Mouse (Mus musculus): Measurements from ENCODE around the gene Sapcd1.
"Not testable (repeated sequence)": the region's sequence is repeated elsewhere in the genome, so short reads cannot be mapped to it uniquely, and the experiment has no call there.

Sapcd1 gene

DNA sequence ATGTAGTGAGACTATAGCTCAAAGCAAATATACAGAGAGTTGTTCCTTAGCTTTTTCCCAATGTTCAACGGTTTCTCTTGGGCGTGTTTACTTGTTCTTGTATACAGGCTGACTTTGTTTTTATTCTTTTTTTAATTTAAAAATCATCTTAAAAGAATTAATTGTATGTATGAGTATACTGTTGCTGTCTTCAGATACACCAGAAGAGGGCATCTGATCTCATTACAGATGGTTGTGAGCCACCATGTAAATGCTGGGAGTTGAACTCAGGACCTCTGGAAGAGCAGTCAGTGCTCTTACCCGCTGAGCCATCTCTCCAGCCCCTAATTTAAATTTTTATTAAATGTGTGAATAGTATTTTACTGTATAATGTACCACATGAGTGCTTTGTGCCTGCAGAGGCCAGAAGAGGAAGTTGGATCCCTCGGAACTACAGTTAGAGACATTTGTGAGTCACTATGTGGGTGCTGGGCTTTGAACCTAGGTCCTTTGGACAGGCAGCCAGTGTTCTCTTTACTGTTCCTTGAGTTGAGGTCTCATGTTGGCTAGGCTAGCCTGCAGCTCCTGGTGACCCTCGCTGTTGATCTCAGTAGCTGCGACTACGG lies 20.3 kb downstream of the Sapcd1 start:
- no peak for DNase-seq (ENCODE audit: low read depth)

DNA sequence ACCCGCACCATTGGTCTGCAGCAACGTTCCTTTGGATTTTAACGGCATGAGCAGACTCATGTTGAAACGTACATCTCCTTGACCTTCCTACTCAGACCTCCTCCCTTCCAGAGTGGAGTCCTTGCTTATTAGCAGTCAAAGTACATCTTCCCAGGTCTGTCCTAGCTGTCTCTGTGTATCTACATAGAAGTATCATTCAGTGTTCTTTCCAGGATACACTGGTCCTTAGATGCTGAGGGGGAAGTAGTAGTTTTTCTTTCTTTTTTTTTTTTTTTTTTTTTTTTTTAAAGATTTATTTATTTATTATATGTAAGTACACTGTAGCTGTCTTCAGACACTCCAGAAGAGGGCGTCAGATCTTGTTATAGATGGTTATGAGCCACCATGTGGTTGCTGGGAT lies 21.9 kb downstream of the Sapcd1 start:
- not testable (repeated sequence) for DNase-seq (ENCODE audit: low read depth)

DNA sequence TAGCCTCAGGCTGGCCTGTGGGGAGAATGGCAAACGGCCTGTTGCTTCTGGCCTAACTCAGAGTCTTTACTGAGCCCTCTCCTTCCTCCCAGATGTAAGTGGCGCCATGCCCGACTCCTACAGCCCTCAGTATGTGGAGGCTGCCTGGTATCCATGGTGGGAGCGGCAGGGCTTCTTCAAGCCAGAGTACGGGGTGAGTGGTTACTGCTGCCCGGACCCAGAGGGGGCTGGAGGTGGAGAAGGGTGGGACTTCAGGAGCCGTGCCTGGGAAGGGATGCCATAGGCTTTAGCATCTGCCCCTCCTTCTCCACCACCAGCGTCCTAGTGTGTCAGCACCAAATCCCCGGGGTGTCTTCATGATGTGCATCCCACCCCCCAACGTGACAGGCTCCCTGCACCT lies 22.7 kb downstream of the Sapcd1 start:
- DNase-seq (ENCODE audit: low read depth): no peak

DNA sequence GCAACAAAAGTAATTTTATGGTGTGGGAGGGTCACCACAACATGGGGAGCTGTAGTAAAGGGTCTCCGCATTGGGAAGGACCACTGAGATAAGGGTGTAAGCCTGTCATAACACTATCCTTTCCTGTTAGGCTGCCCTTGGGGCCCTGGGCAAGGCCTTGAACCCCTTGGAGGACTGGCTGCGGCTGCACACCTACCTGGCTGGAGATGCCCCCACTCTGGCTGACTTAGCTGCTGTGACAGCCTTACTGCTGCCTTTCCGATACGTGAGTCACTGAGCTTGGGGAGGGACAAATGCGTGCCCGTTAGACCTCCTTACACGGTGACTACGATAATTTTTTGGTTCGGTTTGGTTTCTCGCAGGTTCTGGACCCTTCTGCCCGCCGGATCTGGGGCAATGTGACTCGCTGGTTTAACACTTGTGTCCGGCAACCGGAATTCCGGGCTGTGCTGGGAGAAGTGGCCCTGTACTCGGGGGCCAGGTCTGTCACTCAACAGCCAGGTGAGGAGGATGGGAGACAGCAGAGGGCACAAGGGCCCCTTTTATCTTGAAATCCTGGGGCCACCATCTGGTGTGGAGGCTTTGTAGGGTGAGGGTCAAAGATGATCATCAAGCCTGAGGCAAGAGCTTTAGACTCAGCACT lies 23.6 kb downstream of the Sapcd1 start:
- no peak for DNase-seq (ENCODE audit: low read depth)

DNA sequence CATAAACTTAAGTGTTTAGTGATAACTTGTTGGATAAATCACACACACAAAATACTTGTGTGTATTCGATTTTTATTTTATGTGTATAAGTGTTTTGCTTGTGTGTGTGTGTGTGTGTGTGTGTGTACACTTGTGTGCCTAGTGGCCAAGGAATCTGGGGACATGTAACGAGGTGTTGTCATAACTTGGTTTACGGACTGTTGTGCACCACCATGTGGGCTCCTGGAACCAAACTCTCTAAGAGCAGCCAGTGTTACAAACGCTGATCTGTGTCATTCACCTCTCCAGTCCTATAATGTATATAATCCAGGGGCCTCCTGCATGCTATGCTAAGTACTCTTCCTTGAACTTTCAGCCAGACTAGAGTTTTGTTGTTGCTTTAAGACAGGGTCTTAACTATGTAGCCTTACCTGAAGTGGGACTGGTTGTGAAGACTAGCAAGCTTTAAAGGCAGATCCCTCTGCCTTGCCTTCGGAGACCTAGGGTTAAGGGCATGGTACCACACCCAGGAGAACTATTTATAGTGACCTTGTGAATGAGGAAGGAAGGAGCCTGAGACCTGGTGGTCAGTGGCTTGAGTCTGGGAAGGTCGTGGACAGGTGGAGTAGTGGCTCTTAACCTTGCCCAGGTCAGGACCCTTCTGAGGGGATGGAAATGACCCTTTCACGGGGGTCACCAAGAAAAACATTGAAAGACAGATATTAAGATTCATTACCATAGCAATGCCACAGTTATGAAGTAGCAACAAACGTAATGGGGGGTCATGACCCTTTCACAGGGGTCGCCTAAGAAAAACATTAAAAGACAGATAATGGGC lies 24.6 kb downstream of the Sapcd1 start:
- DNase-seq (ENCODE audit: low read depth): no peak

DNA sequence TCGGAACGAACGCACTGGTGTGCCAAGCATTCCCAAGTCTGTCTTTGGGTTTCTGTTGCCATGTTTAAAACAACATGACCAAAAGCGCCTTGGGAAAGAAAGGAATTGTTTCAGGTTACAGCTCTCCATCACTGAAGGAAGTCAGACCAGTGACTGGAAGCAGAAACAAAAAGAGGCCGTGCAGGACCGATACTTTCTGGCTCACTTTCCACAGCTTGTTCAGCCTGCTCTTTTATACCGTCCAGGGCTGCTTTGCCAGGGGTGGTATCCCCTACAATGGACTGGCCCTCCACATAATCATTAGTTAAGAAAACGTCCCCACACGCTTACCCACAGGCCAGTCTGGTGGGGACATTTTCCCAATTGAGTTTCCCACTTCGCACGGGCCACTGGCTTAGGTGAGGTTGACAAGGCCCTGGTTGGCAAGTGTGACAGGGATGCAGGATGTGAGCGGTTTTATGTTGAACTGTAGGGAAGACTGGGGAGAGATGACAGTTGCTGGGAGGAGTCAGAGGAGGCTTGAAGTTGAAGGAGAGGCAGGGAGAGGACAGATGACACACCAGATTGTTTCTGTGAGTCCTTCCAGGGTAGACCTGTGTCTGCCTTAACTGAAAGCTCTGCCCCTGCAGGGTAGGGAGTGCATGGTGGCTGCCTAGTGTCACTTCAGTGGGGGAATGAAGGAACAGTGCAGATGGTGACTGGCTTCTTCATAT lies 25.5 kb downstream of the Sapcd1 start:
- peak; percentile 55 for DNase-seq (ENCODE audit: low read depth)

DNA sequence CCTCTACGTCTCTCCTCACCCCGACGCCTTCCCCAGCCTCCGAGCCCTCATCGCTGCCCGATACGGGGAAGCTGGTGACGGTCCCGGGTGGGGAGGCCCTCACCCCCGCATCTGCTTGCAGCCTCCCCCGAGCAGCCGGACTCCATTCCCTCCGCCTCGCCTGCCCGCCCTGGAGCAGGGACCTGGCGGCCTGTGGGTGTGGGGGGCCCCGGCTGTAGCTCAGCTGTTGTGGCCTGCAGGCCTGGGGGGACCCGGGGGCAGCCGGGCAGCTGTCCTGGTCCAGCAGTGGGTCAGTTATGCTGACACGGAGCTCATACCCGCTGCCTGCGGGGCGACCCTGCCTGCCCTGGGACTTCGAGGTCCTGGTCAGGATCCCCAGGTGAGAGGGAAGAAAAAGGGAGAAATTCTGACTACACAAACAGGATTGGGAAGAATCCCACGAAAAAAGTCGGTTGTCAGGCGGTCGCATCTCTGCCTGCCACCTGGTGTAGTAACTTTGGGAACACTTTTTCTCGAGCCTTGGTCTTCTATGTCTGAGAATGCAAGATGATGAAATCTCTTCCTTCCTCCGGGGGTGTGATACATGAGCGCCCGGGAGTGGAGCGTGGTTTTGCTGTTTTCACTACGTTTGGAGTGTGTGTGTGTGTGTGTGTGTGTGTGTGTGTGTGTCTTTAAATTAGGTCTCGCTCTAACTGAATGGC lies 26.2 kb downstream of the Sapcd1 start:
- no peak for DNase-seq (ENCODE audit: low read depth)

DNA sequence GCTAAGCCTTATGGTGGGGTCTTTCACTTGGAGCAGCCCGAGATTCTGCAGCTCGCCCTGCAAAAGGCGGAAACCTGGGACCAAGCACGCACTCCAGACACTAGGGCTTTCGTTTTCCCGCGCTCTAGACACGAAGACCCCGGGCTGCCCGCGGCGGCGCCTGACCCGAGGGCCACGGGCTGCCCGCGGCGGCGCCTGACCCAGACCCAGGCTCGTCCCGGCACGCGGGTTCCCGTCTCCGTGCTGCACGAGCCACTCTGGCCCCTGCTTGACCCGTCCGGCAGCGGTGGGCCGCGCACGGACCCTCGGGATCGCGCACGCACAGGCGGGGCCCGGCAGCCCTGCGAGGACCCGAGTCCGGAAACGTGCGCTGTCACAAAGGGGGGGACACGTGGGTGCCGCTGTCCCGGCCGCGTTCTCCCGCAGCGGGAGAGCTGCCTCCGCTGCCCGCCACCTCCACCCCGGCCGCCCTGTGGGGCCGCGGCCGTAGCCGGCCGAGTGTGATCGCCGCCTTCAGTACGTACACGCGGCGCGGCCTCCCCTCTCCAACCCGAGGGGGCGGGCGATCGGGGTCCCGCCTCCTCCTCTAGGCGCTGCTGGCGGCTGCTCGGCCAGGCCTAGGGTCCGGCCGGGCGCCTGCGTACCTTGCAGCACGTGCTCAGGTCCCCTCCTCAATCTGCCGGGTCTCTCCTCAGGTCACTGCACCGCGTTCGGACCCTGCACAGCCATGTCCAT lies 26.9 kb downstream of the Sapcd1 start, which contains the start of gene Vars:
Vars (plus strand) TSS at position 271 of the 735 bp plus-strand sequence.
- peak; percentile 68 for DNase-seq (ENCODE audit: low read depth)

DNA sequence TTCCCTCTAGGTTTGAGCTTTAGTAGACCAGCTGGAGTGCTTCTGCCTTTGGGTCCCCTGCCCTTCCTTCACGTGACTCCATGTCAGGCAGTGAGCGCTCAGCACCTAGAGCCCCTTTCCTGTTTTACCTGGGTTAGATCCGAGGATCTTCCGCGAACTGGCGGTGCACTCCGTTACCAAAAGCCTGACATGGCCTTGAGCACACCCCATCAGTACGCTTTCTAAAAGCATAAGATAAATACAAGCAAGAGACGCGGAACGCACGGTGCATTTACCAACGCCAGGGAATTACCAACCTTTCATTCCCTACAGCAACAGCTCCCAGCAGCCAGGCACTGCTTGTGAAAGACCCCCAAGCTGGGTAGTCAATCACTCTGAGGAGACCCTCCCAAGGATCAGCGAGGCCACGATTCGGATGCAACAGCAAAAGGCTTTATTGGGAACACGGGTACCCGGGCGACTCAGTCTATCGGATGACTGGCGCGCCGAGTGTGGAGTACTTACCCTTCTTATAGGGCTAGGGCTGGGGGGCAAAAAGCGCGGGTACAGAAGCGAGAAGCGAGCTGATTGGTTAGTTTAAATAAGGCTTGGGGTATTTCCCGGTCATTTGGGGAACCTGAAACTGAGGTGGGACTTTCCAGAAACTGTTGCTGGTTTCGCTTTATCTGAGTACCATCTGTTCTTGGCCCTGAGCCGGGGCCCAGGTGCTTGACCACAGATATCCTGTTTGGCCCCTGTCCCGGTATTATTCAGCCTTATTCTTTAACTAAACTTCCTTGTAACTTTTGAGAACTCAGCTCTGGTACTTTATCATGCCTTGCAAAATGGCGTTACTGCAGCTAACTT lies 27.7 kb downstream of the Sapcd1 start:
- DNase-seq (ENCODE audit: low read depth): not testable (repeated sequence)

DNA sequence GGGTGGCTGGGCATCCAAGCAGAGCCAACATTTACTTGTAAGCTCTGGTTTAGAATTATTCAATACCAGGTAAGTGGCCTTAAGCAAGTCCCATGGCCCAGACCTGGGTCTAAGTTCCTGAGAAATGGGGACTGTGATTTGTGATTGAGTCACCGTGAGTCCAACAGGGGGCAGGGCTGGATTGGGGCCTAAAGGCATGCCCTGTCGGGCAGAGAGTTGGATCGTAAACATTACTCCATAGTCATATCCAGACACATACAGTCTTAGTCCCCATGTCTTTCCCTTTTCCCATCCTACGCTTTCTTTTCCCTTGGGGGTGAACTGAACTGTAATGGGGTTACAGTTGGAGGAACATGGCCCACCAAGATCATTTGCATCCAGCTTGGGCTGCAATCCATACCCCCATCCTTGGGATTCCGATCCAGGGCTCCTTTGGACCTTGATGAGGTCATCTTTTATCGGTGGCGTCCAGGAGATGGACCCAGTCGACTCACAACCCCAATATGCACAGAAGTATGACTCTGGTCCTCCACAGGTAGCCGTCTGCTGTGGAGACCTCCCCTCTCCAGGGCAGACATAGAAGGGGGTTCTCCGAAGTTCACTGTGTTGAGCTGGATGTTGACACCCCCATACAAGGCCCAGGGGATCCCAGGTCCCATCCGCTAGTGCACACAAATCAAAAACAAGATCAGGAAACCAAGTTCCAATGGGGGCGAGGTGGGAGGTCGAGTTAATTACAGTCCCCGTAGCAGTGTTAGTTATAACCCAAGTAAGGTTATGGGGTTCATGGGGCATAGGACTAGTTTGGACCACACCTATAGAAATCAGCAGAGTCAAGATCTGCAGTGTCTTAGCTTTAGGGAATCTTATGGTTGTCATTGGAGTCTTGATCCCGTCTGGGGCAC lies 29.0 kb downstream of the Sapcd1 start:
- DNase-seq (ENCODE audit: low read depth): no peak

DNA sequence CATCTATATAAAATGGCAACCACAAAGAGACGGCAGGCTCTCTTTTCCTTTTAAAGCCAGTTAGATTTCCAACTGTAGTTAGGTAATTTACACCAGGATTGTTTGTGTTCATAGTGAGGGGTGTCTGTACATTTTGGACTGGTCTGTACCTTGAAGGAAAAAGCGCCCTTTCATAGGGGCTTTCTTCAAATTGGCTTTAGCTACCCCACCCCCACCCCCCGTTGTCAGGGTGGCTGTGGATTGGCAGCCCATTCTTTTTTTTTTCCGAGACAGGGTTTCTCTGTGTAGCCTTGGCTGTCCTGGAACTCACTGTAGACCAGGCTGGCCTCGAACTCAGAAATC lies 30.7 kb downstream of the Sapcd1 start:
- no peak for DNase-seq (ENCODE audit: low read depth)

DNA sequence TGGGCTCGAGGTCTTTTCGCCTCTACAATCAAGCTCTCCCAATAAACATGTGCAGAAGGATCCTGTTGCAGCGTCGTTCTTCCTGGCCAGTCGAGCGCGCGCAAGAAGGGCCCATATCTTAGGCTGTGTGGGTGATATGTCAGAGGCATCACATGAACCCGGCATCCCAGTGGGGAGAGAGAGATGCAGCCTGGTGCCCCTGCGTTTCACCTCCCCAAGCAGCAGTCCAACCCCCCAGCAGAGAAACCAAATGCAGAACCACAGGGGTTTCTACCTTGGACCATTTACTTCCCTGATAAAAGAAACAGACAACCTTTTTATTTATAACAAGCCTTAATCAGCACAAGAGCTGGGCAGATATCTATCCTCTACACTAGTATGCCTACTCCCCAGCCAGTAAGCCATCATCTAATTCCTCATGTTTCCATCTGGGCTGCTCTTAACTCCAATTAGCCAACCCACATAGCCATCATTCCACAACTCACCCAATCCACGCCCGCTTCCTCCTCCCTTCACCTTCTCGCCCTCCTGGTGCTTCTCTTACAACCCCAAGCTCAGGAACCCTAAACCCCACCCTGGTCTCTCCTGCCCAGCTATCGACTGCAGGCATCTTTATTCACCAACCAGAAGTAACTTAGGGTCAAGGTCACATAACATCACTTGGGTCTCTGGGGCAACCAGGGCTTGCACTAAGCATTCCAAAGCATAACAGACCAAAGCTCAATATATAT lies 31.2 kb downstream of the Sapcd1 start:
- DNase-seq (ENCODE audit: low read depth): no peak

DNA sequence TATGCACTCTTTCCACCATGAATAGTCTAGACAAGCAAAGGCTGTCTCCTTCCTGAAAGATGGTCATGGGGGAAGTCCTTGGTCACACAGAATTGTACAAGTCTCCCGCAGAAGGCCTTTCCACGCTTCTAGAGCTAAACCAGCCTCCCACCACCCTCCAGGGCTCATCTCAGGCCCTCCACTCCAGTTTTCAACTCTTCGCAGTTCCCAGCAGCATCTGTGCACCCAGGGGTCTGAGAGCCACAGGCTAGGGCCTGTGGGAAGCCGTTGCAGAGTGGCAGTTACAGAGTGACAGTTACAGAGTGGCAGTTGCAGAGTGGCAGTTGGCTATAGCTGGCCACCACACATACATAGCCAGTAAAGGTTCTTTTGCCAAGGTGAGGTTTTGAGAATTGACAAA lies 31.9 kb downstream of the Sapcd1 start:
- DNase-seq (ENCODE audit: low read depth): not testable (repeated sequence)

DNA sequence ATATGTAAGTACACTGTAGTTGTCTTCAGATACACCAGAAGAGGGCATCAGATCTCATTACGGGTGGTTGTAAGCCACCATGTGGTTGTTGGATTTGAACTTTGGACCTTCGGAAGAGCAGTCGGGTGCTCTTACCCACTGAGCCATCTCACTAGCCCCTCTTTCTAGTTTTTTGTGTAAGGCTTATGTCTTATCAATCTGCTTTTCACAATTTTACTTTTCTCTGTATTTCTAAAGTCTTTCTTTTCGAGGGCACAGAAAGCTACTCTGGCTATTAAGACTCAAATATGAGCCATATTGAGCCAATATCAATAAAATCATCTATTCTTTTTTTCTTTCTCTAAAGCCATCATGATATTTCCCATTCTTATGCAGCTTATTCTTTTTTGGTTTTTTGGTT lies 32.6 kb downstream of the Sapcd1 start:
- not testable (repeated sequence) for DNase-seq (ENCODE audit: low read depth)

DNA sequence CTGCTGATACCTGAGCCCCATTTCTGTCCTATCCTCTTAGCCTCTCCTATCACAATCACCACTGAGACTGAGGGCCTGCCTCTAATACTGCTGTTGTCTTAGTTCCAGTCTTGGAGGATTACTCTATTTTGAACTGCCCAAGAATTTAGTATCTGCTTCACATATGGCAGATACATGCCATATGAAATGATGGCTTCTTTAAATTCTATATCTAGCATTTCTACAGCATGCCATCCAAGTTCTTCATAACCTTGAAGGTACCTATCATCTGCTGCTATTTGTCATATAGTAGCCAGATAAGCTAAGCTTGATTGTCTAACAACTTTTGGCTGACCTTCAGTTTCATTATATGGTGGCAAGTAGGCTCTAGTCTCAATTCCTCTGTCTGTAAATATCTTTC lies 33.1 kb downstream of the Sapcd1 start:
- no peak for DNase-seq (ENCODE audit: low read depth)

DNA sequence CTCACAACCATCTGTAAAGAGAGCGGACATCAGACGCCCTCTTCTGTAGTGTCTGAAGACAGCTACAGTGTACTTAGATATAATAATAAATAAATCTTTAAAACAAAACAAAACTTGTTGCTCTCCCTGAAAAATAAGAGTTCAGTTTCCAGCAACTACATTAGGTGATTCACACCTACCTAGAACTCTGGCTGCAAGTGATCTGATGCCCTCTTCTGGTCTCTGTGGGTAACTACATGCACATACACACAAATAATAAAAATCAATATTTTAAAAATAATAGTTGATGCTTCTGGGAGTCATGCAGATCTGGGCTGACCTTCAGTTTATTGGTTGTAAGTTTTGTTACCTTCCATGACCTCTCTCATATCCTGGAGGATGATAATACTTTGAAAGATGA lies 43.6 kb downstream of the Sapcd1 start:
- no peak for DNase-seq (ENCODE audit: low read depth)

DNA sequence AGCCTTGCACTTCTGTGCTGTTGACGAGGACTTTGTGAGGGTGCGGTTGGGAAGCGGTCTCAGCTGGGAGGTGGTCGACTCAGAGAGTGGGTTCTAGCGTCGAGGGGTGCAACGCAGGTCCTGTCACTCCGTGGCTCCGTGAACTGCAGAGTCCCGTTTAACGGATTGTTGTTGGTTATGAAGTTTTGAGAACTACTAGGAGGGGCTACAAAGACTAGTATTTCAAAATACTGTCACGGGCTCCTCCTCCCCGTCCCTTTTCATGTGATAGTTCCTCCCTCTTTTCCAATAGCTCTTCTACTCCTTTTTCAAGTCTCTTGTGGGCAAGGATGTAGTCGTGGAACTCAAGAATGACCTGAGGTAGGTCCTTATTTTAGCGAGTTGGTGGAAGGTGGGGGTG lies 45.5 kb downstream of the Sapcd1 start:
- DNase-seq (ENCODE audit: low read depth): no peak

DNA sequence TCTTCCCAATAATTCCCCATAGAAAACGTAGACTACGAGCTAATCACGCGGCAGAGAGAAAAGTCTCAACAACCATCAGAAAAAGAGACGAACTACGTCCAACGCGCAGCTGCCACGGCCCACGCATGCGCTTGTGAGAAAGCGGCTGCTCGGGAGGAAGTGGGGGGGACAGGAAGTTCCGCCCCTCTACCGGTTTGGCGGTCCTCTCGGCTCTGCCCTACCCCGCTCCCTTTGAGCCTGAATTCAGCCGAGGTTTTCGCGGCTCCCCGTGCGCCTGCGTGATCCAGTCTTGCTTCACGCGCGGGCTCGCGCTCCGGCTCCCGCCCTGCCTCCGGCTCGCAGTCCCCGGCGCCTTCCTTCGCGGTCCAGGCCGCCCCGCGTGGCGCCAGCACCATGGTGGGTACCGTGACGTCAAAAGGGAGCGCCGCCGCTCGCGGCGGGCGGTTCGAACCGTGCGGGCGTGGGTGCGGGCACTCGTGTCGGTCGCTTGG lies 46.1 kb downstream of the Sapcd1 start, which contains the start of gene Lsm2:
Lsm2 (plus strand) TSS at position 173 of the 491 bp plus-strand sequence.
- peak; percentile 88 for DNase-seq (ENCODE audit: low read depth)
